Mouse (Mus musculus): Measurements from ENCODE around the gene Ccl22. TPM values are rescaled to one million over a fixed set of nuclear protein-coding genes. Genes with fewer than 3 reads are reported as not detected.

Ccl22 gene
- total and polyA plus RNA-seq, 2 experiments: 0.28 to 0.32 TPM

- no peaks in the 10 kb centered on the region for H3K79me2 ChIP-seq (ENCODE audit: control insufficient read depth, insufficient read depth, low read length)
- no peak overlapping the region for H3K9ac ChIP-seq (ENCODE audit: low read depth, low read length)
- 65% methylated on average over 4 of the region's 4 CpGs for WGBS
- no peak for DNase-seq (ENCODE audit: extremely low read depth, low read depth, low spot score)
- no peak overlapping the region for H3K4me3 ChIP-seq (ENCODE audit: insufficient read depth, low read depth, low read length)
- TF ChIP-seq CTCF (IDR thresholded peaks at IDR 0.05; ENCODE audit: low read depth, low read length): no peak
- no peak for TF ChIP-seq POLR2A (IDR thresholded peaks at IDR 0.05; ENCODE audit: extremely low read depth, insufficient read depth, low read length)
- H3K27ac ChIP-seq (replicated peaks; ENCODE audit: insufficient read depth, low read depth, low read length): no peak overlapping the region
- H3K27me3 ChIP-seq (ENCODE audit: control insufficient read depth, insufficient read depth, low read length): no peaks in the 10 kb centered on the region
- no peaks in the 10 kb centered on the region for H3K4me1 ChIP-seq (ENCODE audit: control insufficient read depth, insufficient read depth, low read length)
- H3K36me3 ChIP-seq (ENCODE audit: control insufficient read depth, insufficient read depth, low read length): no peaks in the 10 kb centered on the region
Measured at GRCm38 (mm10) chr8:94748363-94748762, 3.0 kb downstream of the Ccl22 start.

- H3K79me2 ChIP-seq (ENCODE audit: control insufficient read depth, insufficient read depth, low read length): no peaks in the 10 kb centered on the region
- H3K36me3 ChIP-seq (ENCODE audit: control insufficient read depth, insufficient read depth, low read length): no peaks in the 10 kb centered on the region
- H3K27ac ChIP-seq (replicated peaks; ENCODE audit: insufficient read depth, low read depth, low read length): no peak overlapping the region
- no peak for TF ChIP-seq CTCF (IDR thresholded peaks at IDR 0.05; ENCODE audit: low read depth, low read length)
- no peak for TF ChIP-seq POLR2A (IDR thresholded peaks at IDR 0.05; ENCODE audit: extremely low read depth, insufficient read depth, low read length)
- H3K27me3 ChIP-seq (ENCODE audit: control insufficient read depth, insufficient read depth, low read length): no peaks in the 10 kb centered on the region
- no peaks in the 10 kb centered on the region for H3K4me1 ChIP-seq (ENCODE audit: control insufficient read depth, insufficient read depth, low read length)
- 87% methylated on average over 3 of the region's 3 CpGs for WGBS
- no peak overlapping the region for H3K9ac ChIP-seq (ENCODE audit: low read depth, low read length)
- DNase-seq (ENCODE audit: extremely low read depth, low read depth, low spot score): no peak
- H3K4me3 ChIP-seq (ENCODE audit: insufficient read depth, low read depth, low read length): no peak overlapping the region
Measured at GRCm38 (mm10) chr8:94749942-94750341, 4.6 kb downstream of the Ccl22 start.

- WGBS: 83% methylated on average over 10 of the region's 10 CpGs
- no peaks in the 10 kb centered on the region for H3K36me3 ChIP-seq (ENCODE audit: control insufficient read depth, insufficient read depth, low read length)
- H3K27ac ChIP-seq (replicated peaks; ENCODE audit: insufficient read depth, low read depth, low read length): no peak overlapping the region
- no peaks in the 10 kb centered on the region for H3K4me1 ChIP-seq (ENCODE audit: control insufficient read depth, insufficient read depth, low read length)
- H3K27me3 ChIP-seq (ENCODE audit: control insufficient read depth, insufficient read depth, low read length): no peaks in the 10 kb centered on the region
- TF ChIP-seq POLR2A (IDR thresholded peaks at IDR 0.05; ENCODE audit: extremely low read depth, insufficient read depth, low read length): no peak
- TF ChIP-seq CTCF (IDR thresholded peaks at IDR 0.05; ENCODE audit: low read depth, low read length): no peak
- H3K9ac ChIP-seq (ENCODE audit: low read depth, low read length): no peak overlapping the region
- no peak for DNase-seq (ENCODE audit: extremely low read depth, low read depth, low spot score)
- H3K79me2 ChIP-seq (ENCODE audit: control insufficient read depth, insufficient read depth, low read length): no peaks in the 10 kb centered on the region
- no peak overlapping the region for H3K4me3 ChIP-seq (ENCODE audit: insufficient read depth, low read depth, low read length)
Measured at GRCm38 (mm10) chr8:94751023-94751849, 5.8 kb downstream of the Ccl22 start.

GRCm38 (mm10) chr8:94754006-94754405, 8.6 kb downstream of the Ccl22 start:
- no peak for TF ChIP-seq POLR2A (IDR thresholded peaks at IDR 0.05; ENCODE audit: extremely low read depth, insufficient read depth, low read length)
- Histone ChIP-seq H3K4me1 (ENCODE audit: control insufficient read depth, insufficient read depth, low read length) (no peaks in the 10 kb centered on the region), H3K27me3 (ENCODE audit: control insufficient read depth, insufficient read depth, low read length) (no peaks in the 10 kb centered on the region), H3K27ac (replicated peaks; ENCODE audit: insufficient read depth, low read depth, low read length) (no peak overlapping the region), H3K79me2 (ENCODE audit: control insufficient read depth, insufficient read depth, low read length) (no peaks in the 10 kb centered on the region), H3K4me3 (ENCODE audit: insufficient read depth, low read depth, low read length) (no peak overlapping the region), H3K36me3 (ENCODE audit: control insufficient read depth, insufficient read depth, low read length) (no peaks in the 10 kb centered on the region), H3K9ac (ENCODE audit: low read depth, low read length) (no peak overlapping the region)
- WGBS: 93% methylated on average over 2 of the region's 2 CpGs
- no peak for DNase-seq (ENCODE audit: extremely low read depth, low read depth, low spot score)

- no peak overlapping the region for H3K4me3 ChIP-seq (ENCODE audit: insufficient read depth, low read depth, low read length)
- H3K4me1 ChIP-seq (ENCODE audit: control insufficient read depth, insufficient read depth, low read length): no peaks in the 10 kb centered on the region
- H3K27ac ChIP-seq (replicated peaks; ENCODE audit: insufficient read depth, low read depth, low read length): no peak overlapping the region
- no peaks in the 10 kb centered on the region for H3K27me3 ChIP-seq (ENCODE audit: control insufficient read depth, insufficient read depth, low read length)
- DNase-seq (ENCODE audit: extremely low read depth, low read depth, low spot score): no peak
- 72% methylated on average over 2 of the region's 2 CpGs for WGBS
- H3K79me2 ChIP-seq (ENCODE audit: control insufficient read depth, insufficient read depth, low read length): no peaks in the 10 kb centered on the region
- H3K36me3 ChIP-seq (ENCODE audit: control insufficient read depth, insufficient read depth, low read length): no peaks in the 10 kb centered on the region
- TF ChIP-seq CTCF (IDR thresholded peaks at IDR 0.05; ENCODE audit: low read depth, low read length) (no peak), POLR2A (IDR thresholded peaks at IDR 0.05; ENCODE audit: extremely low read depth, insufficient read depth, low read length) (no peak)
- H3K9ac ChIP-seq (ENCODE audit: low read depth, low read length): no peak overlapping the region
Measured at GRCm38 (mm10) chr8:94754486-94754885, 9.1 kb downstream of the Ccl22 start.

GRCm38 (mm10) chr8:94767035-94767434, 21.6 kb downstream of the Ccl22 start:
- 64% methylated on average over 9 of the region's 9 CpGs for WGBS
- TF ChIP-seq CTCF (IDR thresholded peaks at IDR 0.05; ENCODE audit: low read depth, low read length): no peak
- TF ChIP-seq POLR2A (IDR thresholded peaks at IDR 0.05; ENCODE audit: extremely low read depth, insufficient read depth, low read length): no peak
- Histone ChIP-seq H3K9ac (ENCODE audit: low read depth, low read length) (no peak overlapping the region), H3K36me3 (ENCODE audit: control insufficient read depth, insufficient read depth, low read length) (no peaks in the 10 kb centered on the region), H3K79me2 (ENCODE audit: control insufficient read depth, insufficient read depth, low read length) (no peaks in the 10 kb centered on the region), H3K4me3 (ENCODE audit: insufficient read depth, low read depth, low read length) (no peak overlapping the region), H3K4me1 (ENCODE audit: control insufficient read depth, insufficient read depth, low read length) (no peaks in the 10 kb centered on the region), H3K27me3 (ENCODE audit: control insufficient read depth, insufficient read depth, low read length) (peaks cover 6% of the 10 kb centered on the region; the same call in 1 of the 2 replicates), H3K27ac (replicated peaks; ENCODE audit: insufficient read depth, low read depth, low read length) (no peak overlapping the region)
- no peak for DNase-seq (ENCODE audit: extremely low read depth, low read depth, low spot score)

Data from liver, adult 2 months (tissue).